Mouse (Mus musculus): ENCODE results near the gene Bap1.

Bap1 gene

DNA sequence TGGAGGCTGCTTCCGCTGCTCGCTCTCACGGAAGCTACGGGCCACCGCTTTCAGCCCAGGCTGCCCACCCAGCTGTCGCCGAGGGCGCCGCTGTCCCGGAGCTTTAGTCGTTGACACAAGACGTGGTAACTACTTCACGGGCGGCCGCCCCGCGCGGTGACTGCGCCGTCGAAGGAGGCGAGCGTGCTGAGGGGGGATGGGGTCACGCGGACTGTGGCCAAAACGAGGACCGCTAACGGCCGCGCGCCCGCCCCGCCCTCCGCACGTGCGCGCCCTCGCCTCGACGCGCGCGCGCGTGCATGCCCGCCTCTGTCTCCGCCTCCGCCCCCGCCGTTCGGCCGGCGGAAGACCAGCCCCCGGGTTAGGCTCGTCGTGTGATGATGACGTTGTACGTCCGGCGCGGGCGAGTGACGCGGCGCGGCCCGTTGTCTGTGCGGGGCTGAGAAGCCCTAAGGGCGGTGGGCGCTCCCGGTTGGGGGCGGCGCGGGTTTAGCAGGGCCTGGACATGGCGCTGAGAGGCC, at the start of gene Bap1, which contains the start of gene Phf7:
TSS of gene Bap1 (plus strand) at position 367 of the 521 bp plus-strand sequence.
TSS of gene Phf7 (minus strand) at position 234 of the 521 bp plus-strand sequence.
- DNase-seq (ENCODE audit: low spot score): peak; percentile 95

- DNase-seq (ENCODE audit: low spot score): no peak
Observed at GRCm38 (mm10) chr14:31204844-31205243, 46.4 kb upstream of the Bap1 start.

GRCm38 (mm10) chr14:31205244-31205561, 46.0 kb upstream of the Bap1 start:
- no peak for DNase-seq (ENCODE audit: low spot score)

GRCm38 (mm10) chr14:31205562-31206467, 45.4 kb upstream of the Bap1 start:
- DNase-seq (ENCODE audit: low spot score): peak; percentile 40

DNA sequence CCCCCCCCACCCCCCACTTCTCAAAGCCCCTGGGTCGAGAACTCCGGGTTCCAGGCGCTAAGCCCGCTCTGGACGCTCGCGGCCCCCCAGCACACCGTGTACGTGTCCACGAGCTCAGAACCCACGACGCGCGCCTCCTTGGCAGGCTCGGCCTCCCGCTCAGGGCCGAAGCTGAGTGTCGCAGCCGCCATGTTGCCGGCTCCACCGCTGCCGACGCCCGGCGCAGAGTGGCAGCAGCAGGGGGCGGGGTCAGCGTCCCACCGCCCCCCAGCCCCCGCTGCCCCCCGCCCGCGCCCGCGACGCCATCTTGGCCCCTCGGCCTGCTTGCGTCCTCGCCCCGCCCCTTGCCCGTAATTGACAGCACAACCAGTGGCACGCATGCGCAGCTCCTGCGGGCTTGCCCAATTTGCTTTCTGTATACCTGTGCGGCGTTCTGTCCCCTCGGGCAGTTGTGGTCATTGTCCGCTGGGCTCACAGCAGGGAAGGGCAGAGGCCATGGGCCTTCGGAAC, 44.7 kb upstream of the Bap1 start:
- peak; percentile 81 for DNase-seq (ENCODE audit: low spot score)

- DNase-seq (ENCODE audit: low spot score): no peak
Observed at GRCm38 (mm10) chr14:31207070-31207830, 44.0 kb upstream of the Bap1 start.

- DNase-seq (ENCODE audit: low spot score): no peak
Observed at GRCm38 (mm10) chr14:31208084-31208483, 43.2 kb upstream of the Bap1 start, which contains the start of gene Tnnc1. TSS of gene Tnnc1 (plus strand) at chr14:31208312.

DNA sequence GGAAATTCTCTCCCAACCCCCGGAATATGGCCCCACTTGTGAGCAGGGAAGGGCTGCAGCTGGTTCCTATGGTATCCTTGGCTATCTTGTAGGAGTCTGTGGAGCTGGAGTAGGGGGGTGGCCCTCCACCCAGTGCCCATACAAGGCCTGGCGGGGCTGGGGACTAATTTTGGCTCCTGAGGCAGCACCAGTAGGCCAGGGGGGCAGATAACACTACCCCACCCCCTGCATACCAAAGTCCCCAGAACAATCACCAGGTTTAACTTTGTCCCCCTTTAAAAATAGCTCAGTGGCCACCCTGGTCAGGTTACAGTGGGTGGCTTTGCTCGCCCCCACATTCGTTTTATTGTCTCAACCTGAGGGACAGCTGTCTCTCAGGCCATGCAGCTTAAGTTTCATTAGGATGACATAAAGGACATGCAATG, 42.1 kb upstream of the Bap1 start:
- DNase-seq (ENCODE audit: low spot score): no peak

GRCm38 (mm10) chr14:31211854-31212253, 39.4 kb upstream of the Bap1 start:
- no peak for DNase-seq (ENCODE audit: low spot score)

DNA sequence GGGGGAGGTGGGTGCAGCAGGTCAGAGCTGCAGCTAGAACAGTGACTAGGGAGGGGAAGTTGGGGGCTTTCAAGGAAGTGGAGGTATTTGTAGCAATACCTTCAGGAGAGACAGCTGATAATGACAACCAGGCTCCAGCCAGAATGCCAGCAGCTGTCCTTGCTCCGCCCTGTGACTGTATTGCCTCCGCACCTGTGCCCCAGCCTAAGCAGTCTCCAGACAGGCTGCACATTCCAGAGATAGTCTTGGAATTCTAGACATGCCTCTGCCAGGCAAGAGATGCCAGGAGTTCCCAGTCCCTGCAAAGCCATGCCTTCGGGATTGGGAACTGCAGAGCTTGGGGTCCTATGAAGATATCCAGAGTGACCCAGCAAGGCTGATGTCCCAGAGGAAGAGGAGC, 38.8 kb upstream of the Bap1 start:
- DNase-seq (ENCODE audit: low spot score): no peak

DNA sequence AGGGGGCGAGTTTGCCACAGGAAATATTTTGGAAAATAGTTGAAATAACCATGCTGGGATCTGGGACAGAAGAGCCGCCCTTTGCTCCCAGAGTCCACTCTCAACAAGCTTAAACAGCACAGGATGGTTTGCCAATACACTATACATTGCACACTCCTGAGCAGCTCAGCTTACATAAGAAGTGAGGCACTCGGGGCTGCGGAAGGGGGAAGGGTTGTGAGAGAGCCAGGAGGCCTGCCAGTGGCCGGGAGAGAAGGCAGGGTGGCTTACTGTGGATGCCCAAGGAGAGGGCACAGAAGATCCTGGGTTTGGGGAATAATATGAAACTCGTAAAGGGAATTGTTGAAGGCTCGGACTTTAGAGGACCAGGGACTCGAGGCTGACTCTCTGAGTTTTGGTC, 37.4 kb upstream of the Bap1 start:
- no peak for DNase-seq (ENCODE audit: low spot score)

- DNase-seq (ENCODE audit: low spot score): no peak
Observed at GRCm38 (mm10) chr14:31214684-31215083, 36.6 kb upstream of the Bap1 start.

- no peak for DNase-seq (ENCODE audit: low spot score)
Observed at GRCm38 (mm10) chr14:31215157-31216002, 35.9 kb upstream of the Bap1 start.

- DNase-seq (ENCODE audit: low spot score): no peak
Observed at GRCm38 (mm10) chr14:31216846-31217245, 34.4 kb upstream of the Bap1 start, which contains the start of gene Nisch. TSS of gene Nisch (minus strand) at chr14:31216946.

DNA sequence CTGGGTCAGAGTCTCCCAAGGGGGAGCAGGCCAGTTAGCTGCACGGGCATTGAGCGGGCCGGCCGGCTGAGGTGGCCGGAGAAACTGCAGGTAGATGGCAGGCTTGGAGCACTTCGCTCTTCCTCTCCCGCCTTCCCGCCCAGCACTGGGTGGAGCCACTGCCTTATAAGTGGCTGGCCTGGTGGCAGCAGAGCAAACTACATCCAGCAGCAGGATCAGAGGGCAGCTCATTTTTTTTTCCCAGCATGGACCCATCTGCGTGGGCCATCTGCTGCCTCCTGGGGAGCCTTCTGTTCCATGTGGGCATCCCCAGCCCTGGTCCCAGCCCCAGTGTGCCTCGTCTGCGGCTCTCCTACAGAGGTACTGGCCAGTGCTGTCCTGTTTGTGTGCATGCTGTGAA, 33.6 kb upstream of the Bap1 start, which contains the start of gene Sema3g:
TSS of gene Sema3g (plus strand) at position 195 of the 400 bp plus-strand sequence.
- DNase-seq (ENCODE audit: low spot score): no peak

DNA sequence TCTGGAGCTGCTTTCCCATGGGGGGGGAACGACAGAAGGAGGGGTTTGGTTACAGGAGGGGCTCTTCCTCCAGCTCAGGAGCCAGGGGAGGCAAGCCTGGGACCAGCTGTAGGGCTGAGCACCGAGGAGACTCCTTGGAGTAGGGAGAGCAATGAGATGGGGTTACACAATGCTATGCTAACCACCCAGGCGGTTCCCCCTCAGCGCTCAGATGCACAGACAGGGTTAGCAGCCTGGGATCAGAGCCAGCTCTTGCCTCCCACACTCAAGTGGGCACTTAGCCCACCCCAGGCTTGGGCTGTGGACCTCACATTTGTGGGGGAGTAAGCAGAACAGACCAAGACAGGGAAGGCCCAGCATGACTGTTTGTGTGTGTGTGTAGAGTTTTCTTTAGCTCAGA, 24.3 kb upstream of the Bap1 start:
- peak; percentile 77 for DNase-seq (ENCODE audit: low spot score)

DNA sequence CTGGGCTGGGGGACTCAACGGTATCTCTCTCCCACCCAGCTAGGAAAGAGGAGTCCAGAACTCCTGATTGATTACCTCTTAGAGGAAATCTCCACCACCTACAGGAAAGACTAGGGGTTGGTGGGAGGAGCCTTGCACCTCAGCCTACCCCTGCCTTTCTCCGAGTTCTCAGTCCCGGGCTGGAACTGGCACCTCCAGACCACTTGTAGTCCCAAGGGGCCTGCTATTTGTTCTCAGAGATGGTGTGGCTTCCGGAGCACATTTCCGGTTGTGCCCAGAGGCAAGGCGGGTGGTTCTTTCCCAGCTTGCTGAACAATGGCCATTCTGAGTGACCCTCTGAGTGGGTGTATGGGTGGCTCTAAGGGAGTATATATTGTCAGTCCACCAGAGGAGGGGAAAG, 23.0 kb upstream of the Bap1 start:
- DNase-seq (ENCODE audit: low spot score): no peak

DNA sequence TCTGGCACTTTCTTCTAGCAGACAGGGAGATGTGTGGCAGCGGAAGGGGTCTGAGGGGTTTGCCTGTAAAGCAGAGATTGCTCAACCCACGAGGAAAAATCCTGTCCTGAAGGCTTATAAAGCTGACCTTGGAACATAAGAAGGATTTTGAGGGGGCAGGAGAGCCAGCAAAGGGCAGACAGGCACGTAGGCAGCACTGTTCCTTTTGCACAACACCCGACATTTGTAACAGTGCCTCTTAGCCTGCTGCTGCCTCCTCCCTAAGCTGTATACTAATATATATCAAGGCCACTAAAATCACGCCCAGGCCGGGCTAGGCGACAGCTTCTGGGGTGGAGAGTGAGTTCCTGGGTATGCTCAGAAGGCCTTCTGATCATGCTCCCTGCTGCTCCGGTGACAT, 20.8 kb upstream of the Bap1 start:
- DNase-seq (ENCODE audit: low spot score): no peak

DNA sequence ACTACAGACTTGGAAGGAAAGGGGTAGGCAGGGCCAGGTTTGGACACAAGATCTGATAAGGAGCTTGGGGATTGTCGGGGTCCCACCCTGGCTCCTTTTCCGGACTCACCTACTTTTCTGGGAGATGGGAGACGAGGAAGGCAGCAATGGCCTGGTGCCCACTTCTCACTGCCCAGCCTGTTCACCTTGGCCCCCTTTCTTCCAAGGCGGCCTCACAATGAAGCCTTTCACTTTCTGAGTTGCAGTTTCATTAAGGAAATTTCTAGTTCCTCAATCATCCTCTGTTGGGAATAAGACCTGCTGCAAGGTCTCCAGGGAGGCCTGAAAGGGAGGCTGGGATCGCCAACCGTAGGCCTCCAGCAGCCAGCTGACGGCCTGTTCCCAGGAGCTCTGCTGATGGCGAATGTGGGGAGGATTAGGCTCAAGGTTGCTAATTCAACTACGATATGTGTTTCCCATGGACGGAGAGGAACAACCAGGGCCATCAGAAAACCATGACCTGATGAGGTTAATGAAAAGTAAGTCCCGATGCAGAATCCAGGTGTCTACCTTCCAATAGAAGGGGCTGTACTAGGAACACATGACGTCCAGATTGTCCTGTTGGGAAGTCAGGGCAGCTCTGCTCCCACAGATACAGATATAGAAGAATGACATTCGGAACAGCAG, 18.7 kb upstream of the Bap1 start:
- DNase-seq (ENCODE audit: low spot score): no peak

DNA sequence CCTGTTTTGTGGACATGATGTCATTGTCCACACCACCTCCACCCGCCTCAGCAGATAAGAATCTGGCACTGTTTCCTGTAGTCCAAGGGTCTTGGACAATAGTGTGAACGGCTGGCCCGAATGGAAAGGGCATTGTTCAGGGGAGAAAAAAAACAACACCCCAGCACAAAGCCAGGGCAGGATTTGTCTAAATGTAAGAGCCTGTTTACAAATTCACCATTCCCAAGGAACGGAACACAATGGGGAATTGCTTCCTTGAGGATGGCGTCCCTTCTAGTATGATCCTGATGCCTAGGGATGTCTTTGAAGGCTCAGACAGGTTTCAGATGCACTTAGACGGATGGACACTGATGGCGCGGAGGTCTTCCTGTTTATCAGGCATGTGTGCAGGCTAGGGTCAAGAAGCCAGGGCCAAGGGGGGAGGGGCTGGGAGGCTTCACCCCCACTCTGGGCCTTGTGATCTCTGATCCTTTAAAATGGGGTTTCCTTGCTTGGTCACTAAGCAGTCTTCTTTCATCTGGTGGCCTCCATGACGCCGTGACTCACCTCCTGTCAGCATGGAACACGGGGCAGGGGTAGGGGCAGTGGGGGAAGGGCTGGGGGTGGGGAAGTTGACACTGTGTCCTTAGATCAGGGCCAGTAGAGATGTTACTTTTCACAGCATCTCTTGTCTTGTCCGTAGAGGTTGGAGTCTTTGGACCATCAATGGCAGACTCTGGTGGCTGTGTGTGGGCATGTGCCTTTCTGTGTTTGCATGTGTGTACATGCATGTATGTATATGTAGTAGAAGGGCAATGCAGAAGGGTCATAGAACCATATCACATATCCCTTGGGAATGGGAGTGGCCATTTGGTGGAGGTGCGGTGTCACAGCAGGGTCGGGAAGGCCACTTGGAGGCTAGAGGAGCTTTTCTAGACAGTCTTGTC, 17.9 kb upstream of the Bap1 start:
- no peak for DNase-seq (ENCODE audit: low spot score)
